Mouse (Mus musculus): ENCODE results near the gene Npnt.

Npnt gene

DNA sequence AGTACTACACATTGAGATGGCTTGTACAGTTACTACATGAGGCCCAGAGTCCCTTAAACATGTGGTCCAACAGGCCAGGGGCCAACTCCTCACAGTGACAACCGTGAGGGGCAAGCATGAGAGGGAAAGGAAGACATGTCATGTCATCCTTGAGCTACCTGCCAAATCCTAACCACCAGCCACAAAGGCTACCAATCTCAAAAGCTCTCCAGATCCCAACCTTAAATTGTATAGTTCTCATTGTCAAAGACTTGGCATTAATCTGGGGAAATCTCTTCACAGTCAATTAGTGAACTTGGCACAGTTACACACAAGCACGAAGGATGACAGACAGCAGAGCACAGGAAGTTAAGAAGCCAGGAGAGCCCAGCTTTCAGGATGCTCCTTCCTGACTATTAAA, 15.4 kb downstream of the Npnt start:
- DNase-seq, result no peak

DNA sequence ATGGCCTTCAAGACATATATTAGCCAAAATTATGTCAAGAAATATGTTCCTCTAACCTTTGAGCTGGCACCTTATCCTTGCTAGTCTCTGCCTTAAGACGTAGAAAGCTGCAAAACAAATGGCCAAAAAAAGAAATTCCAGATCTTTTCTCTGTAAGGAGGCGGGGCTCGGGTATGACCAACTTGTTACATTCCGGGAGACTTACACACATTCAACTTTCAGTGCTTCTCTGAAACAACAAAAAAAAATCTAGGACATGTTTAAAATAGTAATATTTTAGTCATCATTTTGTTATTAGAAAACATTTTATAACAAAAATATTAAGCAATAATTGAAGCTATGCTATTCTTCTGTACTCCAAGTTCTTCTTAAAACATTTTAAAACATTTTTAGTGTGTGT, 18.6 kb downstream of the Npnt start:
- DNase-seq, result no peak

DNA sequence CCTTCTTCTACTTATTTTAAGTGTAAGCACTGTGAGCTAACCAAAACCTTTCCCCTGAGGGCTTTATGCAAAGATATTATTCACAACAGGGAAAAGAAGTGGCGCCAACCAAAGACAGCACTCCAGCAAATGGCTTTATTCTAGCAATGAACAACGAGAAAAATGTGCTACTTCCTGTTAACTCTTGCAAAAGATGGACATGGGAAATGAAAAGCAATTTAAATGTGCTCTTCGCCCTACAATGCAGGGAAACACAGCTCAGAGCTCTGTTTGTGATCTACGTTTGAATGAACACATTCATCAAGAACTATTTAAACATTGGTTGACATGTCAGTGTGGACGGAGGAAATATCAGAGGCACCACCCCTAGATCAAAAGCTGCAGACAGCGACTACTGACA, 20.2 kb downstream of the Npnt start:
- no peak for DNase-seq

DNA sequence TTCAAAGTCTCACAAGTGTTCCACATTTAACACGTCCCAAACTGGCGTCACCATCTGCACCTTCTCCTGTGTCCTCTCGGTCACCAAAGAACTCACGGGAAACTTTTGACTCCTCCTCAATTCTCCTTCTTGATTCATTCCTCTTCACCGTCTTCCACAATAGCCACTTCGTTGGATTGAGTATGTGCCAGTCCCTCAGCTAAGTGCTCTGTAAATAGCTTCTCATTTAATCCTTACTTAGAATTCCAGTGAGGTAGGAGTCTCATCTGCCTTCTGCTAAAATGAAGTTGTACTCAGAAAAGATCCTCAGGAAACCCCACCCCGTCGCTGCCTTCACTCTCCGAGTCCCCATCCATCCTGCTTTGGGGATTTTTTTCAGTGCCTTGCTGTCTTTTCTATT, 21.9 kb downstream of the Npnt start:
- no peak for DNase-seq

DNA sequence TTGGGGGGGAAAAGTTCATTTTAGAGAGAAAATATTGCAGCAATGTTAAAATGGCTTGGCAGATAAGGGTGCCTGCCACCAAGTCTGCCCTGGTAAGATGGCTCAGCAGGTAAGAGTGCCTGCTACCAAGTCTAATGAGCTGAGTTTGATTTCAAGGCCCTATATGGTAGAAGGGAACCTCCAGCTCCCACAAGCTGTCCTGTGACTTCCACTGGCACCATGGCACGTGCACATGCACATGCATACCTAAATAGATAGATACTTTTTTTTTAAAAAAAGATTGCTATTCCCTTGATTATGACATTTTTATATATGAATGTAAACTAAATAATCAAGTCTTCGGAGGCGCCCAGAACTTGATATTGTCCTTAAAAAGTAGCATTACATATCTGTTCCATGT, 30.3 kb downstream of the Npnt start:
- DNase-seq, result no peak

DNA sequence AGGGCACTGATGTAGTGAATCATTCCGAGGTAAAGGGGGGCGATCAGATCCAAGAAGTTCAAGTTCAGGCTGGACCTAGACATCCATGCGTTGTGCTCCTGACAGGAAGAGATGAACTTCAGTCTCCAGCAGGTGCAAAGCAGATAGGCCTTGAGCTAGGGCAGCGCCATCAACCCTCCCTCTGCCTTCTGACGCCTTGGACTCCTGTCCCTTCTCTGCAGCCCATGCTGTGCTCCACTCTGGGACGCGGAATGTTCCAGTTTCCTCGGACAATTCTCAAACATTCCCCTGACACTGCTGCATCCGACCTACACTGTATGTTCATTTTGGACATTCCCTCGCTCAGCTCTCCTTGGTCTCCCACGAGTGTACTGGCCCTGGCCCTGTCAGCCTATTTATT, 30.9 kb downstream of the Npnt start:
- DNase-seq, result no peak

DNA sequence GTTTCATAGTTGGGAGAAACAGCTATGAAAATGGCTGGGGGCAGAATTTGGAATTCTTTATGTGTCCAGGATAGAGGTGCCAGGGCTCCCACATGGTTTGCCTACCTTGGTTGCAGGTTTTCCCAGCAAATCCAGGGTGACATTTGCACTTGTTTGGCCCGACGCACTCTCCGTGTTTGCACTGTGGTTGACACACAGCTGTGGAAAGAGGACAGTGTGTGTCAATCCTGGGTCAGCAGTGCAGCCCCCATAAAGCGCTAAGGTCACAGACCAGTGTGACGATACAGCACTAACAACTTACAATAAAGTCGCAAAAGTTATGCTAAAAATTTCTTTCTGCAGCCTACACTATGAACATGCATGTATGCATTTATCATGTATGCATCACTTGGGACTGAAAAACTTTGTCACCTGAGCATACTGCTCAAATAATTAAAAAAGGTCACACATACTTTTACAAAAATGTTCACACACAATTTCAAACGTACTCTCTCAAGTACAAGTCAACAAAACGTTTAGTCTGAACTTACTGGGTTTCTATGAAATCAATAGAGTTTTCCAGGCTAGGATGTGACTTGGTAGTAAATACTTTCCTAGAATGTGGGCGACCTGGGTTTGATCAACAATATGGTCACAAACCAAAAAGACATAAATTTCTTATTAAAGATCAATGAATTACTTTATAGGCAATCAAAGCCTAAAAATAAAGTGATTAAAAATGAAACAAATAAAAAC, 32.6 kb downstream of the Npnt start:
- DNase-seq, result no peak

DNA sequence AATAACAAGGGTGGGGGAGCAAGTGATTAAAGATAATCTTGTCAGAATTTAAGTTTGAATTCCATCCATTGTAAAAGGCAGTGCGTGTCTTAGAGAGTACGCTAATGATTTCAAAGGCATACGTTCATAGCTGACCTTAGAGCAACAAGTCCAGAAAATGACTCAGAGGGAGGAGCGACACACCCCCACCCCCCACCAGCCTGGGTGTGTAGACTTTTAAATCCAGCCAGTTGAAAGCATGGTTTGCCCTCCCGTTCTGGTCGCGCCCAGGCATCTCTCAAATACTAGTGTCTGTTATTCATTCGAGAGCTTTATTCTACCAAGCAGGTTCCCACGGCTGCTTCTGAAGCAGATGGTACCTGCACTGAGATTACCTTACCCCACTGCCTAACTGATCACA, 34.4 kb downstream of the Npnt start:
- DNase-seq, result no peak

DNA sequence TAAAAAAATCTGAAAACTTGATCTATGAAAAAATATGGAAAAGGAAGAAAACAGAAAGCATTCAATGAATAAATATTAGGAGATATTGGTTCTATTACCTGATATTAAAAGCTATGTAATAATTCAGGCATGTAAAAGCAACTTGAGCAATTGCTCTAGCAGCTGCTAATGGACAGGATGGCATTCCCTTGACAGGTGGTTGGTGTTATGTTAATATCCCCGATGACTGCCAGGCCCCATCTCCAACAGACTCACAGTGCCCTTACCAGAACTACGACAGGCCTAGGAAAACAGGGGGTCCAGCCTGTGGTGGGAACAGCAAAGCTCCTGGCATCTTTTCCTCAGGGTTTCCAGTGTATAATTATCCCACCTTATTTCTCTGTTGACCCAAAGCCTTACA, 37.7 kb downstream of the Npnt start:
- DNase-seq, result no peak

DNA sequence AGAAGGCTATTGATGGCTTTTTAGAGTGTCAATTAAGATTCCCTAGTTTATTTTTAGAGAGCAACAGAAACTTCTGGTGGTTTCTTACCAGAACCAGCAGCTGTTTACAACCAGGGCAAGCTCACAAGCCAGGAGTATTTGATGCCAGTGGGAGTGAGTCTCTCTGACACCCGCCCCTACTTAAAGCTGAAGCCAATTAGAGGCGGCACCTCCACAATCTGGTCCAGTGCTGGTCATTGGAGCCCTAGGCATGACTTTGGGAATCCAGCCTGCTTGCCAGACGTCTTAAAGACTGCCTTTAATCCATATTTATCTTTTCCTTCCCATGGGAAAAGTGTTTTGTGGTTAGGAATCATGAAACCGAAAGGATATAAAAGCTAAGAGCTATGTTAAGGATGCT, 38.4 kb downstream of the Npnt start:
- DNase-seq, result no peak

DNA sequence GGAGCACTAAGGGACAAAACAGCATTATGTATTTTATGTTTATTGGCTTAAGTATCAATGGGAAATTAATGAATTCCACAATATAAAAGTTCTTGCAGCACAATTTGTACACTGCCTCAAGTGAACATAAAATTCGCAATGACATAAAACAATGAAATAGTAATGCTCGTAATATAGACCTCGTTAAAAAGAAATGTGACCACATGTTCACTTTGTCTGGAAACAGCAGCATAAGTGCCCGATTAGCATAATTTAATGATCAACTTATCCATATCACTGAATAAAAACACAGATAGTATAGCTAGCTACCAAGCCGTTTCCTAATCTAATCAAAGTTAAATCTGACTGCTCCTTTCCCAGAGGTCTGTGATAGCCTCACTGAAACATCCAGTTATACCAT, 39.4 kb downstream of the Npnt start:
- DNase-seq, result no peak

DNA sequence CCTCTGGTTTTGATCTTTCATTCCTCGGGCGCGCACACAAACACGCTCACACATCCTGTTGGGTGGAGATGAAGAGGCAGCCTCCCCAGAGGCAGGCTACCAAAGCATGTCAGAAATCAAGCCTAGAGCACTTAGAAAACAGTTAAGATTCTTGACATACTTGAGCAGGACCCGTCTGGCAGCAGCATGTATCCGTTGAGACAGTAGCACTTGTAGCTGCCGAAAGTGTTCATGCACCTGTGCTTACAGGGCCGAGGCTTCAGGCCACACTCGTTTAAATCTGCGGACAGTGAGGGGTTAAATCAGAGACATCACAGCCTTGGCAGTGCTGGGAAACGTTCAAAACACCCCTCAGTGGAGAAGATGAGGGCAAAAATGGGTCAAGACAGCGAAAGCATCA, 40.4 kb downstream of the Npnt start:
- DNase-seq, result no peak

DNA sequence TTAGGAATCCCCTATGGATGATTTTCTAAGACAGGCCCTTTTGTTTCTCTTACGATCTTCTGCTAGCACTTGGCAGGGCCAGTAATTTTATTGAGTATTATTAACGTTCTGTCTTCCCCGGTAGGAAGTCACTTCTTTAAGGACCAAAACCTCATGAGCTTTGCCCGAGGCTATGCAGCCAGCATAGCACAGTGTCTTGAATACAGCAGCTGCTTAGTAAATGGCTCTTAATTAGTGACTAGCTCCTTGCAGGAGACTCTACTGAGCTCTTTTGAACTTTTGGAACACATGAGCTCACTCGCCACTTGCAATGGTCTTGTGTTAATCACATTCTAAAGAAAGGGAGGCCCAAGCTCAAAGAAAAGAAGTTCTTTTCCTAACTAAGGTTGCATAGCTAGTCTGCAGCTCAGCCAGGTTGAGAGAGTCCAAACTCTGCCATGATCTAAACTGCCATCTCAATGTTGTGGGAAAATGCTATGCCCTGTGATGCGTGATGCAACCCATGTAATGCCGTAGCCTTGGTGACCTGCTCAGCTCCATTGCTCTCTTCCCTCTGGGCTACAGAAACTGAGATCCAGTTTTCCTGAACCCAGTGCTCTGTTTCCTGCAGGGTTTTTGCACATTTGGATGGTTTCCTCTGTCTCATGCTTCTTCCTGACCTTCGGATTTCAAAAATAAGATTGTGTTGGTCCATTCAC, 42.4 kb downstream of the Npnt start:
- DNase-seq, result no peak

DNA sequence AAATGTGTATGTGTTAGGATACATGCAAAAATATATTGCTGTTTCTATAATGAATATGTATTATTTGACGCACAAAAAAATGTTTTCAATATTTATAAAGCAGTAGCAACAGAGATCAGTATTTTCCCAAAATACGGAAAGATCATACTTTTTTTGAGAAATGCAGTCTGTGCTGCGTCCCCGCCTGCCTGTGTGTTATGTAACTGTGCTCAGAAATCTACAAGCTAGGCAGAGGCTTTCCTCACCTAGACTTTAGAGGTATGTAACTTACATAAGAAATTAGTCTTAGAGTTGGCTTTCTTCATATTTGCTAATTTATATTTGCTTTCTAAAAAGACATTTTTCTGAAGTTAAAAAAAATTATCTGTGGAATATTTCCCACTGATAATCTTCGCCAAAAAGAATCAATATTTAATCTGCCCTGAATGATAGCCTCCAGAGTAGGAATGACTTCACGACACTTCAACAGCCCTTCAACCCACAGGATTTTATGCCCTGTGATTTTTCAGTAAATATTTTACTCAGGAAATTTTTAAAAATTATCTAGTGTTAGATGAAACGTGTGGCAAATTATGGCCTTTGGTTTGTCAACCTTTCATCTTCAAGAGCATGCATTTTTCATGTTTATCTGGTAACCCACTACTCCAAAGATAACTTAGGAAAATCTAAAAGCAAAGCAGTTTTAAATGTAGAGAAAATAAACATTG, 44.7 kb downstream of the Npnt start:
- no peak for DNase-seq

DNA sequence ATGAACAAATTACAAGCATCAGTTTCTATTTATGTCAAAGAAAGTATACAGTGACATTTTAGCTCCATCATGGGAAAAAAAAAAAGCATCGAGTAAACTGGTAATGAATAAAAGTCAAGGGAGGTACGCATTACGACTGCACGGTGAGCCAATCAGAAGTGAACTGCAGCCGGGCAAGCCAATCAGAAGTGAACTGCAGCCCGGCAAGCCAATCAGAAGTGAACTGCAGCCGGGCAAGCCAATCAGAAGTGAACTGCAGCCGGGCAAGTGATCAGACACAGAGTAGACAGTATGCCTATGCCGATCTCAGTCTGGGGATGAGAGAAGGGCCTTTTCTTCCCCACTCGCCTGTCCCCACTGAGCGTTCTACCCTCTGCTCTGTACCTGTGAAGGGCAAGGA, 46.7 kb downstream of the Npnt start:
- DNase-seq, result no peak

DNA sequence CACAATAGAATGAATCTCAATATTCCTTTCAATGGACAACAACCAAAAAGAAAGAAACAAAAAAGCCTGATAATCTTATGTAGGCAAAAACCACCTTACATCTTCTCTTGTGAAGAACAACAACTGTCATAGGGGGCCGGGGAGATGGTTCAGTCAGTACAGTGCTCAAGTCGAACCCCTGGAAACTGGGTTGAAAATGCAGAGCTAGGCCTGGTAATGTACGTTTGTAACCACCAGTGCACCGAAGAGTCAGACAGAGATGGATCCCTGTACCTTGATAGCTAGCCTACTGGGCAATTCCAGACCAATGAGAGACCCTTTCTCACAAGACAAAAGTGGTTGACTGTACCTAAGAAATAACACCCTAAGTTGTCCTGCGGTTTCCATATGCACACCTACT, 47.2 kb downstream of the Npnt start:
- DNase-seq, result no peak

DNA sequence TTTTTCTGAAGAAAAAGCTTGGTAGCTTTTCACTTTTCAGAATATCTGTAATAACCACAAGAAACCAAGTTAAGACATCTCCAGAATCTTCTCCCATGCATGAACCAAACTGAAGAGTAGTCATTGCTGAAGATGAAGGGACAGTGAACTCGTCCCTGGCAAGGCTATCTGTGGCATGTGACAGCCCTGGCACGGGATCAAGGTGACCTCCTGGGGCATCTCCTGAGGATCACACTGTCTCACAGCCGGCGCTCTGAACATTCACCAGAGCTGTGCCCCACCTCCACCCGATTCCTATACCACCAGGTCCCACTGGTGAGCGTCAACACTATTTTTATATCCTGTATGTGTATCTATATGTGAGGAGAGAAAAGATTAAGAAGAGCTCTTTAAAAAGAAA, 47.9 kb downstream of the Npnt start:
- DNase-seq, result no peak

DNA sequence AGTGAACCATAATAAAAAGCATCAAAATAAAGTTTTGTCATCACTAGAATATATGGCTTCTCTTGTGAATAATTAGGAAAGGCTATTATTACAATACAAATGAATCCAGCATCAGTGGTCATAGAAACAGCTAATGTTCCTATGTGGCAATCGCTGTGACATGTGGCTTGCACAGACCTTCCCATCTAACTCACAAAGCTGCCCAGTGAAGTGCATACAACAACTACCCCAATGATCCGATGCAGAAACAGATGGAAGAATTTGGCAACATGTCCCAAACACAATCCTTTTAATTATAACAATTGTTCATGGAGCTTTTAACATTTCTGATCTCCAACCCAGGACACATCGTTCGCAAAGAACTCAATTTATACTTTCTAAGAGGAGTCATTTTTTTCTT, 52.2 kb downstream of the Npnt start:
- DNase-seq, result no peak

DNA sequence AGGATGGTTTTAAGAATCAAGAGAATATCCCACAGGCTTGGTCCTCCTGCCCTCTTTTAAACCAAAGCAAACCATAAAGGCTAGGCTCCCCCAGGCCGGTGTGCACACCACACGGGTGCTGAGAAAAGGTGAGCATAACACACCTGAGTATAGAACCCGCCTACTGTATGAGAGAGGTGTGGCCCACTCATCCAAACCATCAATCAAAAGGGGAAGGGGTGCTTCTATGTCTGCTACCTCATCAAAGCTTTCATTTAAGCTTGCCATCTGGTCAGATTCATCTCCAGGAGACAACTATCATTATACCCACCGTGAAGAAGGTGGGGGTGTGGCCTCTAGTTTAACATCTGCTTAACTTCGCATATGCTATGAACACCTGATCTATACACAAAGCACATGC, 52.7 kb downstream of the Npnt start:
- DNase-seq, result no peak

DNA sequence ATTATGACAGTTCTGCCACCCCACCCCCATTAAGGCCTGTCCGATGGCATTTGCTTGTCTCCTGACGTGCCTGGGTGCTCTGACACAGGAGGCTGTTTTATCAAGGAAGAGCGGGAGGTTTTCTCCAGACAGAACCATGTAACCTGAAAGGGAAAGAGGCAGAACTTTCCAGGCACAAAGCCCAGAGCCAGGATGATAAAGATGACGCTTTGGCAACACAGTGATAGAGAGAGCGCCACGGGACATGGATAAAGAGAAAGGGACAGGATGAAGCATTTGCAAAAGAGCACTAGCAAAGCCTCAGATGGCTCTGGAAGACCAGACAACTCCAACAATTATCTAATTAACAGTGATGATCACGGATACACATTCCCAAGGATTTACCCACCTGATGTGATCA, 56.0 kb downstream of the Npnt start:
- no peak for DNase-seq

DNA sequence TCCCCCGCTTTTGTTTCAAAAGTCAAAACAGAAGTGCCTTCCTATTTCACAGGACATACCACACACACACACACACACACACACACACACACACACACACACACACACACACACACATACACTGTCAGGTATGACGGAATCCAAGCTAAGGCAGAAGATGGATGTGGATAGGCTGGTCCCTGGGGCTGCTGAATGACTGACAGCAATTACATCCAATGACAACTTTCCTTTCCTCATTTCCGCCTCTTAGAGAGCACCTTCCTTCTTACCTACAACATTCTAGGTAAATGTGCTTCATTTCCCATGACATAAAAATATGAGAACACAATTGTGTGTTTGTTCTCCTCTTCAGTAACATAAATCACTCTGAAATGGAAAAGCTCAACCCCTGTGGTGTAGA, 56.4 kb downstream of the Npnt start:
- DNase-seq, result no peak

DNA sequence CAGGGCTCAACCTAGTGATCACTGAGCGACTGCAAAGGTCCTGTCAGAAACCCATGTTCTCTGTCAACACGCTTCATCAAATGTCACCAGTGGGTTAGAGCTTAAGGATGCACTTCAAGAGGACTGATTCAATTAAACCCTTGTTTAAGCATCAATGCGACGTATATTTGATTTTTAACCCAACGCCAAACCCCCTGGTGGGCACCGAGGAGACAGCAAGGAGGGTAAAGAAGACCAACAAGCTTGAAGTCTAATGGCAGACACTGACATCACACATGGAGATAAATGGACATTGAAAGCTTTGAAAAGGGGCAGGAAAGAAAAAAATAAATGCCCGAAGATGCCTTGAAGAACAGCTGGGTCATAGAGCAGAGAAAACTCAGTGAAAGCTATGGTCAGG, 57.0 kb downstream of the Npnt start:
- no peak for DNase-seq

DNA sequence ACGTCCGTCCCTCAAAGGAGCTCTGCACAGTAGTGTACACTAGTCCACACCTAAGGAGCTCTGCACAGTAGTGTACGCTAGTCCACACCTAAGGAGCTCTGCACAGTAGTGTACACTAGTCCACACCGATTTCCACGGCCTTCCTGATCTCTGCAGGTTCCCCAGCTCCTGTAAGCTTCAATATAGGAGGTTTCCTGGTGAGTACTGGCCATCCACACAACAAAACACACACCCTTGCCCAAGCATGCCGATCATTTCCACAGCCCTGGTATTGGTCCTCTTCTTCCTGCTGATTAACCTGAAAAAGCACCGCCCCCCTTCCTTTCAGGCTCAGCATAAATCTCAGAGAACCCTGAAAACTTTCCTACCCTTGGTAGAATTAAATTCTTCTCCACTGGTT, 57.6 kb downstream of the Npnt start:
- no peak for DNase-seq

DNA sequence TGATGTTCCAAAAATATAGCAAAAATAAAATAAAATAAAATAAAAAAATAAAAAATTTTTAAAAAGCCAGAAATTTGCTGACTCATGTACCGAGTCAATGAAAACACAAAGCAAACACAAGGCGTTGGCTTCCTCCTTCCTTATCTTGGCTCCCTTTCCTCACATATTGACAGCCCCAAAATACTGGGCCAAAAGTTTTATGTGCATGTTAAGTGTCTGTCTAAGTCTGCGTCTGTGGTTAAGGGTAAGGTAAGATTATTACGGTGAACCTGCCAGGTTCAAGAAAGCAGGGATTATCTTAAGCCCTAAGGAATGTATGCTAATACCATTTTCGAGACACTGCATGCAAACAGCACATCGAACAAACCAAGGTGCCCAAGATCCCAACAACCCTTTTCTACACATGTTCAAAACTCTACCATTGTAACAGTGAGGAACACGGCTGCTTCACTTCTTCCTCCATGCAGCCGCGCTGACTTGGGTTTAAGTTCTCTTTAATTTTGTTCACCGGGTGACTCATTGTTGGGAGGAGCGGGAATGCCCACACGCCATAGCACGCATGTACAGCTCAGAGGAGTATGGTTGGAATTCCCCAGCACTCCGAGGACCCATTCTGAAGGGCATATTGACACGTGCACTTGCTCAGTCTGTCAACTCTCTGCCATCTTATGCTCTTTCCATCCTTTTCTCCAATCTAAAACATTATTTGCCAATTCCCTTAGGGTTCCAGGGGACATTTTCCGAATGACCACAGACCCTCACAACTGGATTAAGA, 62.8 kb downstream of the Npnt start:
- no peak for DNase-seq
